Mouse (Mus musculus): ENCODE results near the gene Zer1. TPM values are rescaled to one million over a fixed set of nuclear protein-coding genes. Genes with fewer than 3 reads are reported as not detected.

The Zer1 gene
- total RNA-seq, 2 experiments from 2014 or later = 6.9 to 9.4 TPM

GRCm38 (mm10) chr2:30078760-30079159 lies 45.6 kb downstream of the Zer1 start:
- no peak for ATAC-seq (replicated peaks; ENCODE audit: poor library complexity)

GRCm38 (mm10) chr2:30078349-30078712 lies 46.1 kb downstream of the Zer1 start:
- ATAC-seq (replicated peaks; ENCODE audit: poor library complexity) = peak; percentile 22

GRCm38 (mm10) chr2:30077502-30078348 lies 46.7 kb downstream of the Zer1 start, which contains the start of gene Pkn3:
Gene Pkn3, plus strand, starts transcription at chr2:30077684.
- peak; percentile 86 for ATAC-seq (replicated peaks; ENCODE audit: poor library complexity)

GRCm38 (mm10) chr2:30076959-30077358 lies 47.4 kb downstream of the Zer1 start:
- peak; percentile 13; the same call in 1 of the 2 replicates for ATAC-seq (replicated peaks; ENCODE audit: poor library complexity)

- no peak for ATAC-seq (replicated peaks; ENCODE audit: poor library complexity)
These were observed 47.9 kb downstream of the Zer1 start for GRCm38 (mm10) chr2:30076439-30076838.

GRCm38 (mm10) chr2:30075625-30076024 lies 48.8 kb downstream of the Zer1 start:
- ATAC-seq (replicated peaks; ENCODE audit: poor library complexity) = no peak

GRCm38 (mm10) chr2:30073285-30073684 lies 51.1 kb downstream of the Zer1 start:
- ATAC-seq (replicated peaks; ENCODE audit: poor library complexity) = no peak

GRCm38 (mm10) chr2:30072875-30073274 lies 51.5 kb downstream of the Zer1 start:
- ATAC-seq (replicated peaks; ENCODE audit: poor library complexity) = no peak

GRCm38 (mm10) chr2:30067962-30068361 lies 56.4 kb downstream of the Zer1 start:
- no peak for ATAC-seq (replicated peaks; ENCODE audit: poor library complexity)

- ATAC-seq (replicated peaks; ENCODE audit: poor library complexity) = no peak
These were observed 57.1 kb downstream of the Zer1 start for GRCm38 (mm10) chr2:30067031-30067888.

GRCm38 (mm10) chr2:30066046-30066901 lies 58.1 kb downstream of the Zer1 start:
- ATAC-seq (replicated peaks; ENCODE audit: poor library complexity) = peak; percentile 73

GRCm38 (mm10) chr2:30064298-30064697 lies 60.1 kb downstream of the Zer1 start:
- ATAC-seq (replicated peaks; ENCODE audit: poor library complexity) = no peak

- no peak for ATAC-seq (replicated peaks; ENCODE audit: poor library complexity)
These were observed 60.6 kb downstream of the Zer1 start for GRCm38 (mm10) chr2:30063791-30064190.

- no peak for ATAC-seq (replicated peaks; ENCODE audit: poor library complexity)
These were observed 61.1 kb downstream of the Zer1 start for GRCm38 (mm10) chr2:30063235-30063634.

- peak; percentile 37 for ATAC-seq (replicated peaks; ENCODE audit: poor library complexity)
These were observed 61.9 kb downstream of the Zer1 start for GRCm38 (mm10) chr2:30062249-30063093.

- peak; percentile 44 for ATAC-seq (replicated peaks; ENCODE audit: poor library complexity)
These were observed 62.9 kb downstream of the Zer1 start for GRCm38 (mm10) chr2:30061215-30062166.

- ATAC-seq (replicated peaks; ENCODE audit: poor library complexity) = no peak
These were observed 66.0 kb downstream of the Zer1 start for GRCm38 (mm10) chr2:30058418-30058817.

- peak; percentile 83 for ATAC-seq (replicated peaks; ENCODE audit: poor library complexity)
These were observed 67.0 kb downstream of the Zer1 start, which contains the start of gene Set for GRCm38 (mm10) chr2:30057223-30057904. Gene Set, plus strand, starts transcription at chr2:30057378.

Measured in megakaryocyte progenitor cell, adult 5-6 weeks (primary cell).